Mouse (Mus musculus): ENCODE measurements at regions not wholly inside any gene's neighbourhood (a gene's known extent, or its start where the extent isn't known, plus 50 kb on each side); places are given as distances from the start of the nearest gene placed in this dataset.
A peak's percentile ranks its signal among the peaks of the same experiment; 100 is the strongest.

DNA sequence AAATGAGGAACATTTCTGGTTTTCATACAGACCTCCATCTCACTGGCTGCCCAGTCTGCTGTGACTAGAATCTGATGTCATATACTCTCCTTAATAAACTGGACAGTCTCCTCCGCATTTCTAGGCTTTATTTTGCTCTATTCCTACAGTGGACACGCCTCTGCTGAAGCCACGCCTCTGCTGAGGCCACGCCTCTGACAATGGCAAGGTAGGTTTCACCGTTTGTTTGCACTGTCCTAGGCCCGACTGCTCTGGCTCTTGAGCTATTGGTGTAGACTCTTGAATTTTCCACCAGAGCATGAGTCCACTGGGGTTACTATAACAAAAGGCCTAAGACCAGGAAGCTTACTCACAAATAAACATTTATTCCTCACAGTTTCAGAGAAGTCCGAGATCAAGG lies 69.8 kb upstream of the Pax2 start:
- DNase-seq (ENCODE audit: low spot score in 2 of 2), result no peak

GRCm38 (mm10) chr19:44692396-44692795 lies 63.4 kb upstream of the Pax2 start:
- DNase-seq (ENCODE audit: low spot score in 2 of 2), result peak; percentile 45 to 48

DNA sequence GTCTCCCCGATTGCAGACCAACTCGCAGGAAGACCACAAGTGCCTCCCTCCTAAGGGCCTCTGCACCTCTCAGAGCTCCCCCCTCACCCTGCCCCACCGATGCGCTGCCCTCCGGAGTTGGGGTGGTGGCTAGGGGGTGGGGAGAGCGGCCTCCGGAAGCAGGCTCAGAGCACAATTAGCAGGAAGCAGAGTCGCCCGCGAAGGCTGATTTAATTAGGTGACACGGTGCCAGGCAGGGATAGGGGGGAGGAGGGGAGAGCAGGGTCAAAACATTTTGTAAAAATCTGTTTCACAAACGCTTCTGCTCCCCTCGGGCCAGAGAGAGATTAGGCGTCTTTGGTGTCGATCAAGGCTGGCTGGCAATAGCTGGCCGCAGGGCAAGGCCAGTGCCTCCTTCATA lies 63.0 kb upstream of the Pax2 start:
- no peak for DNase-seq (ENCODE audit: low spot score in 2 of 2)

DNA sequence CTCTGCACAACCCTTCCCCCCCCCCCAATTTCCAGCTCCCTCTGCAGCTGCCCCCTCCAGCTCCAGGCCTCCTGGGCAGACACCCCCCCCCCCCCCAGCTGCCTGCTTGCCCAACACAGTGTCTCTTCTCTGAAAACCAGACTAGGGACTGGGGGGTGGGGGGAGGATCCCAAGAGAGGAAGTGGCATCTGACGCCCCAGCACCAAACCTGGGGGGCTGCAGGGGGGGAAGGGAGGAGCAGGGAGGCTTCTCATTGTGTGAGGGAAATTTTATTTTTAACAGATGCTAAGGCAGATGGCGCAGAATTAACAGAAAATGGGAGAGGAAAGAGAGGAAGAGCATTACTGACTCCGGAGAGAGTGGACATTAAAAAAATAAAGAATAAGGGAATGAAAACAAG lies 60.5 kb upstream of the Pax2 start:
- no peak for DNase-seq (ENCODE audit: low spot score in 2 of 2)

- no peak for DNase-seq (ENCODE audit: low spot score in 2 of 2)
Observed at GRCm38 (mm10) chr19:44696059-44696712, 59.7 kb upstream of the Pax2 start.

DNA sequence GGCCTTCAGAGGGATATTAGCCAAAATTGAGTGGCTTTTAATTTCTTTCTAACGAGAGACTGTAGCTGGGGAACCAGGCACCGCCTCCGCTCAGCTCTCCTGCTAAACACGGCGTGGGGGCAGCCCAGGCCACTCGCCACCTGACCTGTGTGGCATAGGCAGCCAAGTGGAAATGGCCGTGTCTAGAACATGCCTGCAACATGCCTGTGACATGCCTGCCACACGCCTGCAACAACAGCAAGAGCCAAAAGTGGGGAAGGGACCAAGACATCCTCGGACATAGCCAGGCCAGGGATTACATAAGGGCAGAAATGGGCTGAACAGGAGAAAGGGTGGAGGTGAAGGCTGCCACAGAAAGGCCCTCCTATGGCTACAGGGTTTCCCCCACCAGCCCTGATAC lies 59.1 kb upstream of the Pax2 start:
- no peak for DNase-seq (ENCODE audit: low spot score in 2 of 2)

DNA sequence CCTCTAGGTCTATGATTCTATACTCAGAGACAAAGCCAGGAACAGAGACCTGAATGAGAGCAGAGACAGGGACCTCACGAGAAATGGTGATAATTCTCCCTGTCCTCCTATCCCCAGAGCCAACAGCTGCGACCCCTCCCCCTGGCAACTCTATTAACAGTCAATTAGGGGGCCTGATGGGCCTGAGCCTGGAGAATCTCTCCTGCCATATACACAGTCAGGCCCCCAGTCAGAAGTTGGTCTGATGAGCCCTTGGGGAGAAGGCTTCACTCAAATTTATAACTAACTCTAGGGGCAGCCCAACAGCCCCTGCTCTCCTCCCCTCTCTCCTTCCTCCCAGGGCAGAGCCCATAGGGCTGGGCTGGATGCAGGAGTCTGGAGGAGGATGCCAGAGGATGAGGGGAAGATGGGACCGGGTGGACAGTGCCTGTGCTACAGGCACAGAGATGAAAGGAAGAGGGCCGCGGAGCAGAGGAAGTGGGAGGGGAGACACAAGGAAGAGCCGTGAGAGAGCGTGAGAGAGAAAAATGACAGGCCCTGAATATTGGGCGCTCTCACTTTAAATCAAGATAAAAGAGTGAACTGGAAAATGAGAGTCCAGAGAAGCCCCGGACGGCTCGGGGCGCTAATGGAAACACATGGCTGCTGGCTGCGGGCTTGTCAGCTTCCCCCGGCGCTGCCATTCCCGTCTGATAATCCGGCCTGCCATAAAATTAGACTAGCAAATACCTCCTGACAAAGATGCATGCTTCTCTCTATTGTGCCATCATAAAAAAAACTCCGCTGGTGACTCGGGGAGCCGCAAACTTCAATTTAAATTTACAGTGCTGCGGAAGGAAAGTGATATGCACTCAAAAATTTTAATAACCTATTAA lies 57.2 kb upstream of the Pax2 start:
- no peak for DNase-seq (ENCODE audit: low spot score in 2 of 2)
